Mouse (Mus musculus): ENCODE results near the gene Gm49387.
"Not testable (repeated sequence)": the region's sequence is repeated elsewhere in the genome, so short reads cannot be mapped to it uniquely, and the experiment has no call there.

Gm49387 gene

DNA sequence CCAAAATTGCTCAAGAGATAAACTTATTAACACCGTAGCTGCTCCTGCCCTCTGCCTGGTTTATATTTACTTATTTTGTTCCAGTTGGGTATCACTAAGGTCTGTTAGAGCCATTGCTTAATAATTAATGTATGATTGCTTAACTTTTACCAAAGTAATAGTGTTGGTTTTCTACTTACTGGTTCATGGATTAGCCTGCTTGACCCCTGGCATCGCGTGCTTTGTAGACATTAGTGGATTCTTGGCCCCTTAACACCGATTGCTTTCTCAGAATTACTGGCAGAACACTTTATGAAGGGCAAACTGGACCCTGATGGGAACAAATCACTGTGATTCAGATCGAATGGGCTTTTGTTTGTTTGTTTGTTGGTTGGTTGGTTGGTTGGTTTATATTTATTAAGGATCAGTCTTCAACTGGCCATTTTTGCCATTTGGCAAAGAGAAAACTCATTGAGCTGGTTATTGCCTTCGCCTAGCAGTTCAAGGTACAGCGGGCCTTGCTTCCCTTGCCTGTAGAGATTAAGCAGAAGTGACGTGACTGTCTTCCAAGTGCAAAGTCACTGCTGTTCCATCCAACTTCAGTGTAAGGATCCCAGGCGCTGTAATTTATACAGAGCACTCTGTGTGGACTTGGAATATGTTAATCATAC lies 953 bp upstream of the Gm49387 start:
- DNase-seq (ENCODE audit: low spot score in 2 of 2) = no peak

DNA sequence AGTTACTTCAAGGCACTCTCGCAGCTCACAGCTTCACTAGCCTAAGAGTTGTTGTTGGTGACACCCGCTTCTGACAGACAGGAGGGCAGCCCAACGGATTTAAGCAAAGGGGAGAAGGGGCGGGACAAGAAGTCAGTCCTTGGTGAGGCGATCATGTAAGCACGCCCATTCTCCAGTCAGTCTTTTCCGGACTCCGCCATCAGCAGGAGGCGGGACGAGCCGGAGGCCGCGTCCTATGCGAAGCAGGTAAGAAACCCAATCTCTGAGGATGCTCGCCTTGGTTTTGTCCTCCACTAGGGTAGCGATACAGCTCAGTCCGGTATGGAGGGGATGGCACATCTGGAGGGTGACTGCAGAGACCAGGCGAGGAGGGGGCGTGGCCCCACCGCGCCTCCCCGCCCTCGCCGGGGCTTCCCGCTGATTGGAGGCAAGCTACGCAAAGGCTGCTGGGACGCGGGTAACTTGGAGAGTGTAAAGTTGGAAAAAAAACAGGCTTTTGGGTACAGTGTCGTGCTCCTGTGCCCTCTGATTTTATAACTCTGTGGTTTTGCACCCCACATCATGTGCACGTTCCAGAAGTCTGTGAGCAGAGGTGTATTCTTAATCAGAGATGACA lies 320 bp upstream of the Gm49387 start, which contains the start of the genes Btd and Hacl1:
Btd (plus strand) TSS at position 139 of the 616 bp plus-strand sequence.
Hacl1 (minus strand) TSS at position 397 of the 616 bp plus-strand sequence.
- peak; percentile 82 to 83 for DNase-seq (ENCODE audit: low spot score in 2 of 2)

DNA sequence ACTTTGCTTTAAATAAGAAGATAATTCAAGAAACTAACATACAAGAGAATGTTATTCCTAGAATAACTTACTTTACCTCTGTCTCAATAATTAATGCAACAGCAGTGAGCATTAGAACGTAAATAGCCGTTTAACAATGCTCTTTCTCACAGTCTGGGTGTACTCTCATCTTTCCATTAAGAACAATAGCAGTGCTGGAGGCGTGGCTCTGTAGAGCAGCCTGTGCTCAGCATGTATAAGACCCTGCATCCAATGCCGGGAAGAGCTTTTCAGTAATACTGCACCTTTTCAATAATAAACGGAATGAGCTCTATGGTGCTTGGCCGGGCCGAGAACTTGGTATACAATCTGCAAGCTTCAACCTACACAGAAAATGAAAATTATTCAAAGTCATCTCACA lies 10.0 kb downstream of the Gm49387 start:
- DNase-seq (ENCODE audit: low spot score in 2 of 2) = no peak

DNA sequence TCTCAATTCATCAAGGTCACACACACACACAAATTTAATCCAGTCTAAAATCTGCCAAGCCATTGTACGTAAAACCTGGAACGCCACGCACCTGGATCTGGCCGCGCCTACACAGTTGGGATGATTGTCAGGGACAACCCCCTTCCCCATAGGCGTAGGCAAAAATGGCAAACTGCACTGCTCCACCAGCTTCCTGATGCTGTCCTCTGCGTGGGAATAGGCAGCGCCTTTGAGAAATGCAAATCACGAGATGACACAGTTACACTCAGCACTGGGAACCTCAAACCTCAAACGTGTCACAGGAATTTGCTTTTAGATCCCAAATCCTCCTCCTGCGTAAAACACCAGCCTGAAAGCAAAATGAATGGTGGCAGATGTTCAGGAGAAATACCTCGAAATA lies 17.9 kb downstream of the Gm49387 start:
- no peak for DNase-seq (ENCODE audit: low spot score in 2 of 2)

DNA sequence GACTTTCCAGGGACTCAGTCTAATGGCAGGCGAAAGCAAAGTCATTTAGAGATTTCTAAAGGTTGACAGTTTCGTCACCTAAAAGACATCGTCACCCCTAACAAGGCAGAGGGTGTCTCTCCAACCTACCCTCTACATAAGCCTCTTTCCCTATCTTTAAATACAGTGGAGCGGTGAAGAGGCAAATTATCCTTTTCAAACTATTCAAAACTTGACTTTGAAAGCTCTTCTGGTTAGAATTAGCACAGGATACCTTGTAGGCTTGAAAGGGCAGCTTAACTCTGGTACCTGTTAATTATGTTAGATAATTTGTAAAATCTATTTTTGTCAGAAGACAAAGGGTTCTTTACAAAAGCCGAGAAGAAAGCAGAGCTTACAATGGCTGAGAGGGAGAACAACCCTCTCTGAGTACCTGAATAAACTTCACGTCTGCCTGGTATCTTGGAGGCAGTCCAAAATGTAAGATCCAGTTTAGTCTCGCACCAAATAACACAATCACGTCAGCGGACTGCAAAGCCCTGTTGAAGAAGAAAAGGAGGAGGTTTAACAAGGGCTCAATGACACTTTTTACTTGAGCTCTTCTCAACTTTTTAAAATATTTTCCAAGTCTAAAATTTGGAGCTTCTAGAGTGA lies 20.0 kb downstream of the Gm49387 start:
- no peak for DNase-seq (ENCODE audit: low spot score in 2 of 2)

DNA sequence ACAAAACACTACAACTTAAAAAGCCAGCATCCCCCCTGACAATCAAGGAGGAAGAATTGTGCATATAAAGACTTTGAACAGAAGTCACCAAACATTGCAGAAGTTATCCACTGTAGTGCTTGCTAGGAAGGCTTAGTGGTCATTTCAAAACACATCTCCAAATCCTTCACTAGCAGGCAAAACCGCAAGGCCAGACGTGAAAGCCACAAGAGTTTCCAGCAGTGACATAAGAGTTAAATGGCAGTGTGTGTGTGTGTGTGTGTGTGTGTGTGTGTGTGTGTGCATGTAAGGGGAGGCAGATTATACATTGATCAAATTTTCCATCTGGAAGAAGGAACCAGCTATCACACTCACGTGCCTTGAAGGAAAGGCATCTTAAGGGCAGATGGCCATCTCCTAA lies 22.7 kb downstream of the Gm49387 start:
- DNase-seq (ENCODE audit: low spot score in 2 of 2) = no peak

DNA sequence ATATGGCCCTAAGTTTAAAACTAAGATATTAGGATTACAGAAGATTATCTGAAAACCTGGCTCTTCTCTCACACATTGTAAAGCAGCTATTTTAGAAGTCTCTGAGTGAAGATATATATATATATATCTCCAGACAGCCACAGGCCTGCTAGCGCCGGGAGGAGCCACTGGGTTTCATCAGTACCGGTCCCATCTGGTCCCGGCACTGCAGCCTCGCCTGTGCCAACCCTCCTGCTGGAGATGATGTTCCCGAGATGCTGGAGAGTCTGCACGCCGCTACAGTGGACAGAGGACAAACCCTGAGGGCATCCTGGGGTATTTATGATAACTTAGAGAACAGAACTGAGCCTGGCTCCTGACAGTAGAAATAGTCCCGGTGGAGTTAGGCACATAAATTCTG lies 23.5 kb downstream of the Gm49387 start:
- no peak for DNase-seq (ENCODE audit: low spot score in 2 of 2)

DNA sequence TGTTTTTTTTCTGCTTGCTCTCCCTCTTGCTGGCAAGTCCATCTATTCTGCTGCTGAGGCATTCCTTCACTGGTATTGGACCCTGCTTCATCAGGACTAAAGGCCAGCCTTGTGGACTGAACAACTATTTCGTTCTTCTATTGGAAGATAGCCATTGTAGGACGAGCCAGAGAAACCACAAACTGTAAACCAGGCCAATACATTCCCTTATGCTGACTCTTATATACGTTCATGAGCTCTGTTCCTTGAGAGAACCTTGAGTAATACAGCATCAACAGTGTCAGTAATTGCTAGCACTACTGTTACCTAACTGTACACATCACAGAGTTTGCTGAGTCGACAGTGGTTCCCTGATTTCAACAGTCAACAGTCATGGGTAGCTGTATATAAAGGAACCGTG lies 27.0 kb downstream of the Gm49387 start:
- no peak for DNase-seq (ENCODE audit: low spot score in 2 of 2)

DNA sequence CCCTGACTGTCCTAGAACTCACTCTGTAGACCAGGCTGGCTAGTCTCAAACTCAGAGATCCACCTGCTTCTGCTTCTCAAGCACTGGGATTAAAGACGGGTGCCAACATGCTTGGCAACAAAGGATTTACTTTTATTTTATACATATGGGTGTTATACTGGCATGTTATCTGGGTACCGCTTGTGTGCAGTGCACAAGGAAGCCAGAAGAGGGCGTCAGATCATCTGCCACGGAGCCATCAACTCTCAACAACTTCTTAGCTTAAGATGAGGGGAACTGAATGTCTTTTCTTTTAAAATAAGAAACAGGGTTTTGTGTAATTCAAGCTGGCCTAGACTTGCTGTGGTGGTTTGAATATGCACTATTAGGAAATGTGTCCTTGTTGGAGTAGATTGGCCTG lies 28.7 kb downstream of the Gm49387 start:
- no peak for DNase-seq (ENCODE audit: low spot score in 2 of 2)

DNA sequence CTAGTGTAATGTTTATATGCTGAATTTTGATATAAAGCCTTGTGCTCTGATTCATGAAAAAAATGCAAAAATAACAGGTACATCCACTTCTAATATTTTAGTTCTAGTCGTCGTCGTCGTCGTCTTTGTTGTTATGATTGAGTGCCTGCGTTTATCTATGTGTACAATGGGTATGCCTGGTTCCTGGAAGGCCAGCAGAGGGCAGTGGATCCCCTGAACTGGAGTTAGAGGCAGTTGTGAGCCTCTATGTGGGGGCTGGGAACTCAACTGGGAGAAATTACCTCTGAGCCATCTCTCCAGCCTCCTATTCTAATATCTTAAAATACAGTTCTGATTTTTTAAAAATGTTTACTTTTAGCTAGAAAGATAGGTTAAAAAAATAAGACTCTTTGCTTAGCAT lies 35.2 kb downstream of the Gm49387 start:
- no peak for DNase-seq (ENCODE audit: low spot score in 2 of 2)

DNA sequence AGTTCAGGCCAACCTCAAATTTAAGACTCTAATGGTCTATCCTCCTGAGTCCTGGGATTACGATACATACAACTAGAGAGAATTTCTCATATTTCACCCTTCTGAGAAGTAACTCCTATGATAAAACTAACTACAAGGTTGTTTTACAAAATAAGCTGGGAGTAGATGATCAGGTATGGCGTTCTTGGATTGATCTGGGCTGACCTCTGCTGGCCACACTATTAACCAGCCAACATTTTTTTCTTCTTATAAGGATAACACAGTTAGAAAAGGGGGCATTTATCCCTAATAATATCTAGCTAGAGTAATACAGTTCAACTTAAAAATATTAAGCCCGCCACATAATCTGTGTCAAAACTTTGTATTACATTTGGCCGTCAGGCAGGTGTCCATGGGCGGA lies 35.8 kb downstream of the Gm49387 start:
- DNase-seq (ENCODE audit: low spot score in 2 of 2) = no peak

DNA sequence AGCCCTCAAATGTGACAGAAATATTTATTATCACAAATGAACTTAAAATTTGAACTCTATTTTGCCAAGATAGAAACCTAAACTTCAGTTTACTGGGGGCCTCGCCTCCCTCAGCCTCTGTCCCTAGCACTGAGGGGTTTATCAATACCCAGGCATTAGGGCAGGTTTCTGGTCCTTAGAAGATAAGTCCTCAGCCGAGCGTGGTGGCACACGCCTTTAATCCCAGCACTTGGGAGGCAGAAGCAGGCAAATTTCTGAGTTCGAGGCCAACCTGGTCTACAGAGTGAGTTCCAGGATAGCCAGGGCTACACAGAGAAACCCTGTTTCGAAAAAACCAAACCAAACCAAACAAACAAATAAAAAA lies 38.1 kb downstream of the Gm49387 start:
- DNase-seq (ENCODE audit: low spot score in 2 of 2) = not testable (repeated sequence)

DNA sequence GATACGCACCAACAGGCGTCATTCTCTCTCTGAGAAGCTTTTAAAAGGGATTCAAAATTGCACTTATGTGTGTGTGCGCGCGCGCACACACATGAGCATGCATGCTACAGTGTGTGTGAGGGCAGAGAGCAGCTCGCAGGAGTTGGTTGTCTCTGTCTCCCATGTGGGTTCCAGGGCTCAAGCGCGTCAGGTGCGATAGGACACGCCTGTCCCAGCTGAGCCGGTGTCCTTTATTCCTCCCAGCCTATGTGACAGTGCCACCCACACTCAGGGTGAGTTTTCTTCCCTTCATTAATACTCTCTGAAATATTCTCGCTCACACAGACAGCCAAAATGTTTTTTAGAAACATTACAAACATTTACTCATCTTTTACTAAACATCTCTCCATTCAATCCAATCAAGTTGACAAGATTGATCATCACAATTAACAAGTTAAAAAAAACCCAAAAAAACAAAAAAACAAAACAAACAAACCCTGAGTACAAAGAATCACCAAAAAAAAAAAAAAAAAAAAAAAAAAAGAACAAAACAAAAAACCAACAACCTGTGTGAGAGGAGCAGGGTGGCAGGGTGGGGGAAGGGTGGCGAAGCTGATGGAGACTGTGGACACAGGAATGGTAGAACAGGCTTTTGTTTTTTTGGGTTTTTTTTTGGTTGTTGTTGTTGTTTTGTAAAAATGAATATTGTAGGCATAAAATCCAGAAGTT lies 38.6 kb downstream of the Gm49387 start:
- DNase-seq (ENCODE audit: low spot score in 2 of 2) = no peak

DNA sequence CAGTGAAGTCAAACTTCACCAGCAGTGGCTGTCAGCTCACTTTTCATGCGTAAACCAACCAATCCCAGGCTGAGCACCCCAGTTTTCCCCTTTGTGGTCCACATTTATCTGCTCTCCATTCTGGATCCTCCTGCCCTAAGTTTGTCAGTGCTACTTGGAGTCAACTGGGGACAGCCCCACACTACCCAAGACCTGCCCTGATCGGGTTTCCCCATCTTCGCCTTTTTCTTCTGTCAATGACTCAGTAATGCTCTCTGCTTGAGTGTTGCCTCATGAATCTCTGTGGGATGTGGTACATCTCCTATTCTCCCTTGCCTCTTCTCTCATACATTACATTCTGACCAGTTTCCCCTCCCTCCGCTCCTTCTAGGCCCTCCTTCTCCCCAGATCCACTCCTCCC lies 43.2 kb downstream of the Gm49387 start:
- no peak for DNase-seq (ENCODE audit: low spot score in 2 of 2)

DNA sequence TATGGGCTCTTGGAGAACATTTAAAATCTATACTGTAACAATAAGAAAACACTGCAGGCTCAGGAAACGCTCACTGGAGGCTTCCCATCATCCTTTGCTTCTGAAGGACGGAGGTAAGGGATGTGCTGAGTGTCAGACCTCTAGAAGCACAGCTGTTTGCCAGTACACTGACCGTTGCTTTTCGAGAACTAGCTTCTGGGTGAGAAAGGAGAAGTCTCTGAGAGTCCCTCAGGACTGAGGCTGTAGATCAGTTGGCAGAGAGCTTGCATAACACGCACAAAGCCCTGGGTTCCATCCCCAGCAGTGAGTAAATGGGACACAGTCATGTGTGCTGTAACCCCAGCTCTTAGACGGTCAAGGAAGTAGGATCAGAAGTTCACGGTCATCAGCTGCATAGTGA lies 44.3 kb downstream of the Gm49387 start:
- no peak for DNase-seq (ENCODE audit: low spot score in 2 of 2)

DNA sequence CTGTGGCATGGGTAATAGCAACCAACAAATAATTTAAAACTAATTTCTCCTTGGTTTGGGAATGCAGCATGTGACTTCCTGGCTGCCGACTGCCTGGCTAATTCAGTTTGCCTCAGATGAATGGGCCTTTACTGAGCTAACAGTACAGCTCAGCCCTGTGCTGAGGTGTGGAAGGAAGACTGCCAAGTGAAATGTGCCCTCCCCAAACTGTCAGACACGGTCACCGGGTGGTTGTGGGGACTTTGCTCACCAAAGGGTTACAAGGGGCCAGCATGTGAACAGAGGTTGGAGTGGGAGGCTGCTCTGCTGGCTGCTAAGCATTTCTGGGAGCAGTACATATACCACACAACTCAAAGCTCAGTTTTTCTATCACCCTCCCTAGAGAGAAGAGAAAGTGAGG lies 46.0 kb downstream of the Gm49387 start:
- DNase-seq (ENCODE audit: low spot score in 2 of 2) = no peak

DNA sequence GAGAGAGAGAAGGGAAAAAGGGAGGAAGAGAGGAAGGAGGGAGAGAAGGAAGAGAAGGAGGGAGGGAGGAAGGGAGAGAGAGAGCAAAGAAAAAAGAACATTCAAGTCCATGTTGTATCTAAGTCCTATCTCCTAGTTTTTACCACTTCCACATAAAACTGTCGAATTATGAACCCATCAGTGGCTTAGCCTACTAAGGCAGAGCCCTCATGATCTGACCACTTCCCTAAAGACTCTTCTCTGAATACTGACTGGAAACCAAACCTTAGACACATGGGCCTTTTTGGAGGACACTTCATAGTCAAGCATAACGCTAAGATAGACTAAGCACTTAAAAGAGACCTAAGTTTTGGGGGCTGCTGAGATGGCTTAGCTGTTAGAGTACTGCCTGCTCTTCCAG lies 47.6 kb downstream of the Gm49387 start:
- DNase-seq (ENCODE audit: low spot score in 2 of 2) = no peak

DNA sequence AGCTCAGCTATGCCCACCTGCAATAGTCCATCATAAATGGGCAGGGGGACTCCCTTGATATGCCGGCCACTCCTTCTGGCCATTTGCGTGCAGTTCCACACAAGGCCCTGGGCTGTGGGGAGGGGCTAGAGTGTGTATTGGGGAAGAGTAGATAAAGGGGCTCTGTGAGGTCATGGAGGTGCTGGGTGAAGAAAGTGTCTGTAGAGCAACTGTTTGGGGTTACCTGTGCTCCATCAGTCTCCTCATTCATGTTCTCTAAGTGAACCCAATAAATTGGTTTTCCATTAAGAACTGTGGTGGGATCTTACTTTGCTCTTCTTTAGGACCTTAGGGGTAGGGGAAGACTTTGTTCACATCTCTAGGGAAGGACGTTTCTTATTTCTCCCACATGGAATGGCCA lies 49.4 kb downstream of the Gm49387 start, which contains the start of gene Colq:
Colq (minus strand) TSS at position 101 of the 400 bp plus-strand sequence.
- no peak for DNase-seq (ENCODE audit: low spot score in 2 of 2)

DNA sequence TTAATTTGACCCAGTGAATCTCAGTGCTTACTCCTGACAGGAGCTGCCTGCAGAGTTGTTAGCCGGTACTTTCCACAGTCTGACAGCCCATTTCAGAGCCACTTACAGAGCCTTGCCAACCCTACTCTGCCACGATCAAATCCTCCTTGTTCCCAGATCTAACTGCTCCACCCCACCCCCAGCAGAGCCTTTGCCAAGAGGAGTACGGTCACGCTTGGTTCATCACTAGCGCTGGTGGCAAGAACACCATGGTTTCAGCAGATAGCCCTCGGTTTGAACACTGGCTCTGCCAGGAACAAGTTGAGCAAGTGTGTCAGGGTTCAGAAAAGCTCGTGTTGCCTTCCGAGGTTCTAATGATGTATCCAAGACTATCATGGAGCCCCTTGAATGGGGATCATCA lies 54.2 kb downstream of the Gm49387 start:
- no peak for DNase-seq (ENCODE audit: low spot score in 2 of 2)

DNA sequence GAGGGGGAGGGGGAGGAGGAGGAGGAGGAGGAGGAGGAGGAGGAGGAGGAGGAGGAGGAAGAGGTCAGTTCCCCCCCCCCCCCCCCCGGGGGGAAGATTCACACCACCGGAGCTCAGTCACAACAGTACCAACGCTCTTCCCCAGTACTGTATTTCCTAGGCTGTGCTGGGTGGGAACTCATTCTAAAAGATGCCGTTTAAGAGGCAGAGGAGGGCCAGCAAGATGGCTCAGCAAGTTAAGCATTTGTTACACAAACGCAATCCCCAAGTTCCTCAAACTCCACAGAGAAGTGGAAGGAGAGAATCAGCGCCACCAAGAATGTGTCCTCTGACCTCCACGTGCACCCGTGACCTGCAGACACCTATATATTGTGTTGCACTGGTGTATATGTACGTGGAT lies 57.6 kb downstream of the Gm49387 start:
- no peak for DNase-seq (ENCODE audit: low spot score in 2 of 2)

DNA sequence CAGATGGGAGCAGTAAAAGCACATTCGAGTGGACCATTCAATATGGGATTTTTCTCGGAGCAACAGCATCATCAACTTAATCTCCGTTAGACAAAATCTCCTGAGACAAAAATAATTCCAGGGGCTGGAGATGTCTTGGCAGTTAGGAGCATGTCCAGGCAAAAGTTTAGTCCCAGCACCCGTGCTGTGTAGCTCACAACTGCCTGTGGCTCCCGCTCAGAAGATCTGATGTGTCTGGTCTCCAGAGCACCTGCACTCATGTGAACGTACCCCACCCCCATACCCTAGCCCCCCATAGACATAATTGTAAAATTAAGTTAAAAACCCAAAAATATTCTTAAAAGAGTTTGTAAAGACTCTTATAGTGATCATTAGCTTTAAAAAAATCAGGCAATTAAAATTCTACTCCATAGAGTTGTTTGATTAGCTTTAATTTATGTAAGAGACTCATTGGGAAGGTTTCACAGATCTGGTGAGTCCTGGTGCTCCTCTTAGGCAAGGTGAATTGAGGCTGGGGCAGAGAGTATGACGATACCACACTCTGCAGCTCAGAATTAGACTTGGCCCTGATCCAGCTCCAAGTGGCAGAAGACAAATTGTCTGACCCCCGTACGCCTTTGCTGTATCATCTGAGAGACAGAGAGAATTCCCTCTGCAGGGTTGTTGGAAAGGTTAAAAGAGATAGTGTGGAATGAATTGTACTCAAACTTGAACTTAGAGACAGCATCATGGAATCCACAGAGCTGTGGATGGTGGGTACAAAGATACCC lies 62.5 kb downstream of the Gm49387 start:
- no peak for DNase-seq (ENCODE audit: low spot score in 2 of 2)

Data from urinary bladder, postnatal 4 days (tissue).